Mouse (Mus musculus) brain, embryonic 18.5 days (tissue): ENCODE measurements around the gene Iqcf3.
"Not testable (repeated sequence)": the region's sequence is repeated elsewhere in the genome, so short reads cannot be mapped to it uniquely, and the experiment has no call there.

Experiments
- DNase-seq: peaks from one replicate; pipeline ENCODE4 v3.0.0-alpha.2; 2012; ENCODE audit warnings: low read depth, low spot score

Iqcf3 gene

GRCm38 (mm10) chr9:106509356-106509755 is 52.1 kb downstream of the Iqcf3 start:
- DNase-seq = peak; percentile 8

GRCm38 (mm10) chr9:106504246-106504645 is 57.2 kb downstream of the Iqcf3 start:
- DNase-seq = no peak

- no peak for DNase-seq
Measured at GRCm38 (mm10) chr9:106501846-106502245, 59.6 kb downstream of the Iqcf3 start.

GRCm38 (mm10) chr9:106499667-106500066 is 61.8 kb downstream of the Iqcf3 start, which contains the start of gene Iqcf1:
Iqcf1 (plus strand) TSS chr9:106499967.
- no peak for DNase-seq

GRCm38 (mm10) chr9:106487602-106488001 is 73.8 kb downstream of the Iqcf3 start:
- DNase-seq = not testable (repeated sequence)

DNA sequence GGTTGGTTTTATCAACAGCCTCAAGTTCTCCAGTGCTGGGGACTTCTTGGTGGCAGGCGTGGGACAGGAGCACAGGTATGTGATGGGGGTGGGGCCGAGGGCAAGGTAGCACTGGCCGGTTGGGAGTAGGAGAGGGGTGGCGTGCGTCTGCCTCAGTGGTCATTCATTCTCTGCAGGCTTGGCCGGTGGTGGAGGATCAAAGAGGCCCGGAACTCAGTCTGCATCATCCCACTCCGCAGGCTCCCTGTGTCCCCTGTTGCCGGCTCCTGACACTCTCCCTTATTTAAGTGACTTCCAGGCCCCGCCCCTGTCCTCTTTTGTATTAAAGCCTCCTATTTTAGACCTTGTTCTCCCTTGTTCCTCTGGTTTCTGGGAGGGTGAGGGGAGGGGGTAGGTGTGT is 76.4 kb downstream of the Iqcf3 start:
- DNase-seq = no peak

- DNase-seq = no peak
Measured at GRCm38 (mm10) chr9:106483606-106484005, 77.8 kb downstream of the Iqcf3 start.

DNA sequence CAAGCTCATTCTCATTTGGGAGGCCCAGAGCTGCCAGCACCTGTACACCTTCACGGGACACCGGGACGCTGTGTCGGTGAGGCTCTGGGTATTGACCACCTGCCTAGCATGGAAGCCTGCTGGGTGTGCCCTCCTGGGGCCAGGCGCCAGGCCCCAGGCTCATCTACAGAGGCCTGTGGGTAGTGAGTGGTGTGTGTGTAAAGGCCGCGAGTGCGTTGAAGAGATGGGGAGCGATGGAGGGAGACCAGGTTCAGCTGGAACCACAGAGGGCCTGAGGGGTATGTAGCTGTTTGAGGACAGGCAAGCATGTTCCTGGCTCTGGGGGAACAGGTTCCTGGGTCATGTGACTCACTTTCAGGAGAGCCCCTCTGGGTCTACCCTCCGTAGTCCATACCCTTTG is 78.3 kb downstream of the Iqcf3 start:
- DNase-seq = no peak

- DNase-seq = no peak
Measured at GRCm38 (mm10) chr9:106482578-106483115, 78.8 kb downstream of the Iqcf3 start.

GRCm38 (mm10) chr9:106481676-106482075 is 79.8 kb downstream of the Iqcf3 start:
- no peak for DNase-seq

GRCm38 (mm10) chr9:106481075-106481474 is 80.4 kb downstream of the Iqcf3 start:
- no peak for DNase-seq

GRCm38 (mm10) chr9:106480541-106480940 is 80.9 kb downstream of the Iqcf3 start:
- no peak for DNase-seq

DNA sequence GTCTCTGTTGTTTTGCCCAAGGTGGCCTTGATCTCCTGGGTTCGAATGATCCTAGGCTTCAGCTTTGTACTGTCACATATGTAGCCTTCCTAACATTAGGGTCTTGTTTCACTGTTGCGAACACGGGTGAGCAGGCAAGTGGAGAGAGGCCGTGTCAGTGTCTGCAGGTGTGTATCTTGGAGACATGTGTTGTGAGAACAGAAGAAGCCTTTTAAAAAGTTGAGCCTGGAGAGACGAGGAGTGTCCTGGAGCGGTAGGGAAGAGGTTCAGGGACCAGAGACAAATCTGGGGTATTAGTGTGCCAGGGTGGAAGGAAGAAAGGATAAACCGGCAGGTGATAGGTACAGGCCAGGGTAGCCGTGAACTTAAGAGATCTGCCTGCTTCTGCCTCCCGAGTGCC is 83.3 kb downstream of the Iqcf3 start:
- no peak for DNase-seq

GRCm38 (mm10) chr9:106477649-106478048 is 83.8 kb downstream of the Iqcf3 start:
- DNase-seq = no peak

DNA sequence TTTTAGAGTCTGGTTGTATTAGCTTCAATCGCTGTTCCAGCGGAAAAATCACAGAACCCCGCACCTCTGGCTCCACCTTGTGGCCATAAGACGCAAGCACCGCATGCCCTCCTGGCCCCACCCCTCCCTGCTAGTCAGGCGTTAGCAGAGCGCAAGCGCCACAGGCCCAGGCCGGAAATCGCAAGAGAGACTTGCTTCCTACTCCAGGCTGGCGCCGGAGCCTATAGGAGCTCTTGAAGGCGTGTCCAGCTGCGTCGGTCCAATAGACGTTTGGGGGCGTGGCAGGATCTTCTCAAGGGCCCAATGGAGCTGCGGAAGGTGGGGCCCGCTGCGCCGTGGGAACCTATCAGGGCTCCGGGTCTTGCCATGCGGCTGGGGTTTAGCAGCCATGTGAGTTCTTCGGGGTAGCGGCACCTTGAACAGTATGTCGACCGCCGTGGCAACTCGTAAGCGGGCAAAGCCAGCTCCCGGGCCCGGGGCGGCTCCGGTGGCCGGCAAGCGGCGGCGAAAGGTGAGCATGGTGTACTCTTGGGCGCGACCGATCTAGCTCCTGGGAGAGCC is 84.4 kb downstream of the Iqcf3 start, which contains the start of gene Parp3:
TSS of gene Parp3 (minus strand) at position 26 of the 561 bp plus-strand sequence.
- peak; percentile 100 for DNase-seq

GRCm38 (mm10) chr9:106476002-106476923 is 85.2 kb downstream of the Iqcf3 start:
- no peak for DNase-seq

DNA sequence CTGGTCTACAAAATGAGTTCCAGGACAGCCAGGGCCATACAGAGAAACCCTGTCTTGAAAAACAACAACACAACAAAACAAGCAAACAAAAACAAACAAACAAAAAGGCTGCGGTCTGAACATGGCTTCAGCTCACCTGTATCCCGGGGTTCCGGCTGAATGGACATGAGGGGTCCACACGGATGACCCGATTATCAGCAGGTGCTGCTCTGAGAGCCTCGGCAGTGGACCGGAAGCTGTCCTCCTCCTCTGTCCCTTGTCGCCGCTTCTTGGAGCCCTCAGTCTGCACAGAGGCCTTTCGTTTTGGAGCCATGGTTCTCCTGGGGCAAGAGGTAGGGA is 85.8 kb downstream of the Iqcf3 start, which contains the start of gene Rrp9:
TSS of gene Rrp9 (plus strand) at position 301 of the 339 bp plus-strand sequence.
- DNase-seq = no peak

DNA sequence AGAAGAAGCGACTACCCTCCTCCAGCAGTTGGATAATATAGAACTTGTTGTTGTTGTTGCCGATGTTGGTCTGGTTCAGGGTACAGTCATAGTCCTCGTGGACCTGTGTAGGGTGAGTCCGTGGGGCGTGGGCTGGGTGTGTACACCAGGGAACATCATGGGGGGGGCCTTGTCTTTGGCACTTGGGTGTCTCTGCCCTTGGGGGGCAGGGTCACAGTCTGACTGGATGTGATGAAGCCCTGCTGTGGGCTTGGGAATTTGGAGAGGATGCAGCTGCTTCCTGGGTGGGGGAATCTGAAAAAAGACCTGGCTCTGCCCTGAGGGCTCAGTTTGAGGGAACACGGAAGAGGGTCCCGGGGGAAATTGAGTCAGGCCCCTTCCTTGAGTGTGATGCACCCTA is 86.4 kb downstream of the Iqcf3 start:
- no peak for DNase-seq

- DNase-seq = no peak
Measured at GRCm38 (mm10) chr9:106474456-106474855, 87.0 kb downstream of the Iqcf3 start.

DNA sequence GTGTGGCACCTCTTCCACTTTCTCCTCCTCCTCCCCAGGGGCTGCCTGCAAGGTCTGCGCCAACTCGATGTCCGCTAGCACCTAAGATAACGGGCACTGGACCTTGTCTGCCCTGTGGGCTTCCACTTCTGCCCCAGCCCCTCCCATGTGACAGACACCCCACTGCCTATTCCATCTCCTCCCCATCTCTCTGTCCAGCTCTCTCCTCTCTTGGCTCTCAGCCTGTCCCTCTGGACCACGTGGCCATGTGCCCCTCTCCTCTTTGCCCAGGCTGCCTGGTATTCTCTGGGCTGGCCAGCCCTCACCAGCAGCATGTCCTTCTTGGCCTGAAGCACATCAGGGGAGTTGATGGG is 87.7 kb downstream of the Iqcf3 start:
- DNase-seq = no peak

- no peak for DNase-seq
Measured at GRCm38 (mm10) chr9:106473081-106473752, 88.2 kb downstream of the Iqcf3 start.

- DNase-seq = no peak
Measured at GRCm38 (mm10) chr9:106472321-106472720, 89.1 kb downstream of the Iqcf3 start.
